Mouse (Mus musculus): Measurements from ENCODE around the gene Gjc2. TPM values are rescaled to one million over a fixed set of nuclear protein-coding genes. Genes with fewer than 3 reads are reported as not detected.
"Not testable (repeated sequence)": the region's sequence is repeated elsewhere in the genome, so short reads cannot be mapped to it uniquely, and the experiment has no call there.

The Gjc2 gene
- total RNA-seq (2017) = not detected in 2 replicates

DNA sequence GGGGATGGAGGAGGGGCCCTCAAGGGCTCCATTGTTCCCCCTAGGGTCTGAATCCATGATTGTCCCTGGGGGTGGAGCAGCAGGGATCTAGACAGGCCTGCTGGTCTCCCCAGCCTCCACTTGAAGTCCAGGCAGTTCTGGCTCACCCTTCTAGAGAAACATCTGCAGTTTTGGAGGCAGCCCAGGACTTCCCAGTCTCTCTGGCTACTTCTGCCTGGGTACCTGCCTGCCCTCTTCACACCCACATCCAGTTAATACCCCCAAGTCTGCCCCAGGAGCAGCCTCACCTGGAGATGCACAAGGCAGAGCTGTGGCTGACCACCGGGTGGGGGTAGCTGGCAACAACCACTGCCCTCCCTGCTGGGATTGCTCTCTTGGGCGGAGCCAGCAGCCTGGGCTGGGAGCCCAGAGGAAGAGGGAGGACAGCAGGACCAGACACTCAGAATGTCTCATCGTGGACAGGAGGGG lies at the start of gene Gjc2:
Gjc2 (minus strand) TSS at position 350 of the 468 bp plus-strand sequence.
- ATAC-seq (replicated peaks; ENCODE audit: low read depth, poor library complexity, severe bottlenecking) = no peak

DNA sequence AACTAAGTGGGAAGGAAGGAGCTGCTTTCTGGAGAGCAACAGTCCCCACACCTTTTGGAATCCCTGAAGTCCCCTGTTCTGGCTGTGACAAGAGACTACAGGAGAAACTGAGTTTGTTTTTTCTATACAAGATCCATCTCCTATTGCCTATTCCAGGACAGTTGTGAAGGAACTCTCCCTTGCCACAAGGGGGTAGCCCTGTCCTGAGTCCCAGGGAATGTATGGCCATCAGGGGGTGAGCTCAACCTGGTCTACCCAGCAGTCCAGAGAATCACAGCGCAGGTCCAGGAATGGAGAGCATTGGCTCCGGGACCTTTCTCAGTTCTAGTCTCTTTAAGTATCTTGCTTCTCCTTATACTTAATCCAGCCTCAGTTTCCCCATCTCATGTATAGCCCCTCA lies 49.8 kb upstream of the Gjc2 start:
- no peak for ATAC-seq (replicated peaks; ENCODE audit: low read depth, poor library complexity, severe bottlenecking)

DNA sequence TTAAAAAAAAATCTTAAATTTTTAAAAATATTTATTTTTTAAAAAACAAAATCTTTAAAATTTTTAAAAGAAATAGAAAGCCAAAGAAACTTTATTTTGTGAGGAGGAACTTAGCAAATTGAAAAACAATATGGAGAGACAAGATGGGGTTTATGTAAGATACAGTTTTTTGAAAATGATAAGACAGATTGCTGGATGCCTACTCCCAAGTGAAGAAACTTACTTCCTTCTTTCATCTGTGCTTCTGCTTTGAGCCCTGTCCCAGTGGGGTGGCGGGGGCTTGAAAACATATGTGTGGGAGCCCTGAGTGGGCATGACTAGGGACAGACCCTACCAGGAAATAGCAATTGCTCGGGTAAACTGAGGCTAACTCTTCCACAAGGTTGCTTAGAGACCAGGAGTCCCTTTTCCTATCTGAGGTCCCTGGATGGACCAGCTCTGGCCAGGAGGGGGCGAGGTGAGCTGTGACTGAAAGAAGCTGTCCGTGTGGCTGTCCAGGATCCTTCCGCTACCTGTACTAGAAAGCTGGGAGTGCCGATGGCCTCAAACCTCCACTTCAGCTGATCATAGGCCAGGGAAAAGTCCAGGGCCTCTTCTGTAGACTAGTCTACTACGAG lies 47.2 kb upstream of the Gjc2 start:
- ATAC-seq (replicated peaks; ENCODE audit: low read depth, poor library complexity, severe bottlenecking) = peak; percentile 43

DNA sequence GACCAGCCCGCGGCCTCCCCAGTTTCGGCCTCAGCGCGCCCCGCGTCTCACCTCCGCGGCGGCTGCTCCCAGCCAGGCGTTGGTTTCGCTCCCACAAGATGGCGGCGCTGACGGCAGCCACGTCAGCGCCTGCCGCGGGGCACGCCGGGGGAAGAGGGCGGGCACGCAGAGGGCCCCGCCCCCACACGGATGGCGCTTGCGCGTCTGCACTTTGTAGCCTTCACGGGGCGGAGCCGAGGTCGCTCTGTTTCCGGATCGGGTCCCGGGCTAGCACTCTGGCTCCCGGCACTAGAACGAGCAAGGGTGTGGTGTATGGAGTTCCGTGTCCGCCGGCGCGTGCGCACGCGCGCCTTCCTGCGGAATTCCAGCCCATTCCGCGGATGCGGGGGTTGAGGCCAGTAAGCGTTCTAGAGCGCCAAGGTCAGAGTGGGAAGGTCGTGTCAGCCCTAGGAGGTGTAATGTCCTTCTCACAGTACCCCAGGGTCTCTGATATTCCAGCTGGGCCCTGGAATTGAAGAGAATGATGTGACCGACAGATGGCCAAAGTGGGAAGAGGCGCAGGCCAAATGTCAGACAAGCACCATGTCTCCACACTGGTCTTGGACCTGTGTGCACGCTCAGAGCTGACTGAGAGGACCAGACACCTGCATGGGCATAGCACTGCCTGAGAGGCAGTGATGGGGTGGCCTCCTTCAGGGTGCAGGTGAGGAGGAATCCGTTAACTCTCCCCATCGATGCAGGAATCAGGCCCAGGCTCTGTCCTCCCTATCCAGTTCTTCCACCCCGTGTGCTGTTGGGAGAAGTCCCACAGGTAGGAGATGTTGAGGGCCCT lies 45.3 kb upstream of the Gjc2 start, which contains the start of gene Arf1:
Arf1 (minus strand) TSS at position 149 of the 832 bp plus-strand sequence.
- peak; percentile 84 for ATAC-seq (replicated peaks; ENCODE audit: low read depth, poor library complexity, severe bottlenecking)

DNA sequence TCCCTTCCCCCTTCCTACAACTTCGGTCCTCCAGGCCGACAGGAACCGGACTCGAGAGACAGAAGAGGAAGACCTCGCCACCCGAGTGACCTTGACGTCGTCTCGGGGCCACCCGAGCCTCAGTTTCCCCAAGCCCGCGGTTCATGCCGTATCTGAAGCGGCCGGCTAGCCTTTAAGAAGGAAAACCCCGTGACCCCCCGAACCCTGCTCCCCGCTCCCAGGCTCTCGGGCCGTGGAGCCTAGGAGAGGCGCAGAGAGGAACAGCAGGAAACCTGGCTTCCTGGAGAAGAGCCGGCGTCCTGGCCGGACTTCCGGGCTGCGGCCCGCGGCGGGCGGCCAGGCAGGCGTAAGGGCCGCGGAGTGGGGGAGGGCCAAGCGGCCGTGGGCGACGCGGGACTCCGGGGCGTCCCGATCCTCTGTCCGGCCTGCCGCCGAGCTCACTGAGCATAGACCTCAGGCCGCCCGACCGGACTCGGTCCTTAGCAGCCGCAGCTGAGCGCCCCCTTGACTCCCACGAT lies 44.6 kb upstream of the Gjc2 start:
- ATAC-seq (replicated peaks; ENCODE audit: low read depth, poor library complexity, severe bottlenecking) = no peak

DNA sequence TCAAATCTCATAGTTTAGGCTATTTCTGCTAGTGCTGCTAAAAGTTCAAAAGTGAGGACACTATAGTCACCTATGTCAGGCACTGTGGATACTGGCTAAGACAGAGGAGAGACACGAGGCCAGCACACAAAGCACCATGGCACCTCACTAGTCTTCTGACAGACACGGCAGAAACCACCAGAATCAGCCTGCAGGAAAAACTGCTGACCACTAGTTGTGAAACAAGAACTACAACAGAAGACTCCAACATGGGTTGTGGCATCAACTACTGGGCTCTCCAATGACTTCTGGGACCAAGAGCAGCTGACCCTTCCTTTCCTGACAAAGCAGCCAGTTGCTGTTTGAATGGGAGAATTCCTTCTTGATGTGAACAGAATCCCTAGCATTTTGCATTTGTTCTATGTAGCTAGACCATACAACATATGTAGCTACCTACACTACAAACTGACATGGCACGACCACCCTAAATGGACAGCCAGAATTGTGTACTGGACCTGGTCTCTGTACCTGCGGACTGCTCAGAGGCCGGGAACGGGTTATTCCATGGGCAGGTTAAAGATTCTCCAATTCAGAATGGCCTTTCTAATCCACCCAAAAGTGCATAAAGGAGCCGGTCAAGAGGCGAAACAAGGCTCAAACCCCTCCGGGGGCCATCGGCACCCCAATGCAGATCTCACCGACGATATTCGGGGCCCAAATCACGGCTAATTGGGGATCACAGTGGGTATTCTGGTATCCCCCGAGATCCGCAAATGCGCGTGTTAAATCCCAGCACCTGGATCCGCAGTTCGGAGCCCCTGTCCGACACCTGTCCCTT lies 44.0 kb upstream of the Gjc2 start:
- peak; percentile 19 for ATAC-seq (replicated peaks; ENCODE audit: low read depth, poor library complexity, severe bottlenecking)

DNA sequence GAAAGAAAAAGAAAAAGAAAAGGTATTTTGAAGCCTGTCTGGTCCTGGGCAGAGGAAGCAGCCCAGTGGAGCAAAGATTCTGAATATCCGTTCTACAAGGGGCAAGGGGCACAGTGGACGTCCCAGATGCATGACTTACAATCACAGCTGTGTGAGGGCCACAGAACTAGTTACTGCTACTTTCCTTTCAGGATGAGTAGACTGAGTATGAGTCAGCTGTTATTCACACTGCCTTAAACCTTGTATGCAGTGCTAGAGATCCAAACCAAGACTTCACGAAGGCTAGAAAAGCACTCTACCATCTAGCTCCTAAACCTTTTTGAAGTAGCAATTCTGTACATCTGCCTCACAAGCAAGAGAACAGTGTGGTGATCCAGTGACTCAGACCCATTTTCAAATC lies 43.2 kb upstream of the Gjc2 start:
- no peak for ATAC-seq (replicated peaks; ENCODE audit: low read depth, poor library complexity, severe bottlenecking)

DNA sequence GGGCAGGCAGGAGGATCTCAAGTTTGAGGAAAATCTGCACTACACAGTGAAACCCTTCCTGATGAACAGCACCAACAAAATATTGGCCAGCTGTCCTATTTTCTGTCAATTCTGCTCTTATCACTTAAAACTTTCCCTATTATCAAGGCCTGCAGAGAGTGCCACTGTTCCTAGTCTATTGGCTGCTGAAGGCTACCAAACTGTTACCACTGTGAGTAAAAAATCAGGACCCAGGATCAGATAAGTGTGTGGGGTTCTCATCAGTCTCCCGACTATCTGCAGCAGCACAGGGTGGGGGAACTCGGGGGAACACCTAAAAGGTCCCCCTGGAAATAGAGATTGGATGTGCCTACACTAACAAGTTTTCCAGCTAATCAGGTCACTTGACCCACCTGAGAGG lies 42.2 kb upstream of the Gjc2 start:
- no peak for ATAC-seq (replicated peaks; ENCODE audit: low read depth, poor library complexity, severe bottlenecking)

DNA sequence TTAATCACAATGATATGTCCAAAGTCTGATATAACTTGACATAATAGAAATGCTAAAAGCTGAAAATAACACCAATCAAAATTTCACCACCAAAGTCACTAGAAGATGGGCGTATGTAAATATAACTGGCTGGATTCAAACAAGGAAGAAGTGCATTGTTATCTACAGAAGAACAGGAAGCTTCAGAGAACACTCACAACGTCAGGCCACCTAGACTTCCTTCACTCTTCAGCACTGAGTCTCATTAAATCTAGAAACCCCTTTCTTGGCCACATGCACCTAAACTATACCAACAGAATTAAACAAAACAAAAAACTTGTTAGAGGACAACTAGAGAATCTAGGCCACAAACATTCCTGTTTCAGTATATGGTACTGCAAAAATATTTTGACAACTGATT lies 41.5 kb upstream of the Gjc2 start:
- no peak for ATAC-seq (replicated peaks; ENCODE audit: low read depth, poor library complexity, severe bottlenecking)

DNA sequence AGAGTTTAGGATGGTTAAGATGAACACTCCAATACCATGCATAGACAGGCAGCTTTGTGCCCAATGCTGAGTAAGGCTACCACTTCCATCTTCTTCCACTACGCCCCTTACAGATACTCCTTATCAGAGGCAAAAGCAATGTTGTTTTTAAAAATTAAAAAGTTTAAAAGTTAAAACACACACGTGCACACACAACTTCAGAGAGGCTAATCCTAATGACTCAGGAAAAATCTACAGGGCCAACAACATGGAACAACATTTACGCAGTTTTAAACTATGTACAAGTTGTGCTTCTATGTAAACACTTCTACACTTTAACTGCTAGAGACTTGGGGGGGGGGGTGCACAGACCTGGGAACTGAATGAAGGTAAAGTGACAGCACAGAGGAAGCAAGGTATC lies 41.0 kb upstream of the Gjc2 start:
- no peak for ATAC-seq (replicated peaks; ENCODE audit: low read depth, poor library complexity, severe bottlenecking)

DNA sequence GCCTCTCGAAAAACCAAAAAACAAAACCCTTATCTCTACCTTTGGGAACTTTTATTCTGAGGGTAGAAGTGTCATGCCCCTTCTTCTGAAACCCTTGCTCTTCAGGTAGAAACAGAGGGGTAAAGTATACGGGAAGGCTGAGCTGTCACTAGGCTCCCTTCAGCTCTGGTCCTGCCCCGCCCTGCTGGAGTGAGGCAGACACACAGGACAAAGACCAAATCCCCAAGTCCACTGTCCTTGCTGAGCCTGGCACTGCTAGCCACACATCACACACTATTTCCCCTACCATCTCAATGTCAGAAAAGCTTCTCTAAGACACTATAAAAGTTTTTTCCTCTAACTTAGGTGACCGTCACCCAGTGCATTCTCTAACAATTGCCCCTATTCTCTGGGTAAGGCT lies 39.3 kb upstream of the Gjc2 start:
- ATAC-seq (replicated peaks; ENCODE audit: low read depth, poor library complexity, severe bottlenecking) = no peak

DNA sequence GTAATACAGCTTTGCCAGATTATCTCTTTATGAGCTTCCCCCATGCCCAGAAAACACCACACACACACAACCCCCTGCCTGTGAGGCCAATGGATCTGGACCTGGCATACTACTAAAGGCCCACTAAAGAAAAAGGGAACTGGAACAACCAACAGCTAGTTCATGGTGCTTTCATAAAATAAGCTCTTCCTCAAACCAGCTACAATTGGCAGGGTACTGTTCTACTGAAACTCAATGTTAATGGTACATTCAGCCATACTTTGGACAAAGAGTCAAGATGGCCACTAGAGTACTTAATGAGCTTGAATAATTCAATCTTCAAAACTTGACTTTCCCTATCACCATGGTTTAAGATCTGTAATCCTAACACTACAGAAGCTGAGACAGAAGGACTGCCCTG lies 38.6 kb upstream of the Gjc2 start:
- peak; percentile 16; the same call in 1 of the 2 replicates for ATAC-seq (replicated peaks; ENCODE audit: low read depth, poor library complexity, severe bottlenecking)

DNA sequence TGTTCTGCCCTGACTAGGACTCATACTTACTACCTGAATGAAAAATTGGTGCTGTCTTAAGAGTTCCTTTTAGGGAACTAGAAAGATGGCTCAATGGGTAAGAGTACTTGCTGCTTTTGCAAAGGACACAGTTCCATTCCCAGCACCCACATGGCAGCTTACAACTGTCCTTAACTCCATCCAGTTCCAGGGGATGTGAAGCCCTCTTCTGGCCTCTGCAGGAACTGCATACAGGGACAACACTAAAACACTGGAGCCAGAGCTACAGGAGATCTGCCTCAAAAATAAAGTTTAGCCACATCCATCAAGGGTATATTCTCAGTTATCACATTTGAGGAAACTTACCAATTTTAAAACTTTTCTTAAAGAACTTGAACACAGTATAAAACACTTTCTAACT lies 36.1 kb upstream of the Gjc2 start:
- ATAC-seq (replicated peaks; ENCODE audit: low read depth, poor library complexity, severe bottlenecking) = 0 out of 2 replicates have a peak, but pooled peaks have one; percentile 44

DNA sequence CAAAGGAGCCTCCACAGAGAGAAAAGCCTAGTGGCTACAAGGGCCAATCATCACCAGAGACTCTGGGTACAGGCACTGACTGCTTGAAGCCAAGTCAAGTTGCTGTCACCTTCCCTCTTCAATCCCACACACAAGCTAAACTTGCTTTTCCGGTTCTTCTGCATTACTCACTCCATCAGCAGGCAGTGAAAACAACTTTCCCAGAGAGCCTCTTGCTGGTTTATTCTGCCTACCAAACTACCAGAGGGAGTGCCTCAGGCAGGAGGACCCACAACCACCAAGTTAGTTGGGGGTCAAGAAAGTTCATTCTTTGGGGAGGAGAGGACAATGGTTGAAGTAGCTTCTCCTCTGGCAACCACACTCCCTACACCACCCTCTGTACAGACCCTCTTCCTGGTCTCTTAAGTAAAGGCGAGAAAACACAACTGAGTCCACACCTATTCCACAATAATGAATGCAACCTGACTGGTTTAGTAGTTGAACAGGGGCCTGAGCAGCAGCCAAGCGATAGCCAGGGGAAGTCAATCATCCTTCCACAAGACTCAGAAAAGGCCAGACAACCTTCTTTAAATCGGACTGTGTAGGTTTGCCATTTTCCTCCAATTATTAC lies 35.5 kb upstream of the Gjc2 start:
- ATAC-seq (replicated peaks; ENCODE audit: low read depth, poor library complexity, severe bottlenecking) = no peak

DNA sequence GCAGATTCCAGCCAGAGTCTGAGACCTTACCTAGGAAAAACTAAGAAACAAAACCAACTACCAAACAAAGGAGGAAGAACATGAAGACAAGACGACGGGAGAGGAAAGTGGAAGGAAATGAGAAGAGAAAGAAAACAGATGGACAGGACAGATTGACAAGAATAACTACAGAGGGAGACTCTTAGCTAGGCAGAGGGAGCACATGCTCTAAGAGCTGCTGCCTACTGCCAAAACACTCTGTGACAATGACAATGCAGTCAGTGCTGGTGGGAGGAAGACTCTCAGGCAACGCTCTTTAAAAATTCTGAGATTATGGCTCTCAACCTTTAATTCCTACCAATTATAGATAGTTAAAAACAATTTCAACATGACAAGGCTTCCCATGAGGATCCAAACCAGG lies 33.9 kb upstream of the Gjc2 start:
- ATAC-seq (replicated peaks; ENCODE audit: low read depth, poor library complexity, severe bottlenecking) = peak; percentile 30

DNA sequence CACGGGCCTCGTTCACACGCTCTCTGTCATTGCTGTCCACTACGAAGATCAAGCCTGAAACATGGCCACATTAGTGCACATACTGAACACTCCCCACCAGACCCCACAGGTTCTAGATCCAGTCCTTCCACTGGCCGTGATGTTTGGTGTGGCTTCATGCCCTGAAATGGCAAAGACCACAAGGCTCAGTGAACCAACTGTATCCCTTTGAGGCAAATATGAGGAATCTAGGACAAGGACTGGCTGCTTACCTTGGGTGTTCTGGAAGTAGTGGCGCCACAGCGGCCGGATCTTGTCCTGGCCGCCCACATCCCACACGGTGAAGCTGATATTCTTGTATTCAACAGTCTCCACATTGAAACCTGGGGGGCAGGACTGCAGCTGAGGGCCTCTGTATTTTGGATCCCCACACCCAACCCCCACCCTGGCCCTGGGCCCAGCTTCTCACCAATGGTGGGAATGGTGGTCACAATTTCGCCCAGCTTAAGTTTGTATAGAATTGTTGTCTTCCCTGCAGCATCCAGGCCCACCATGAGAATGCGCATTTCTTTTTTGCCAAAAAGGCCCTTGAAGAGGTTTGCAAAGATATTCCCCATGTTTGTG lies 30.0 kb upstream of the Gjc2 start:
- no peak for ATAC-seq (replicated peaks; ENCODE audit: low read depth, poor library complexity, severe bottlenecking)

DNA sequence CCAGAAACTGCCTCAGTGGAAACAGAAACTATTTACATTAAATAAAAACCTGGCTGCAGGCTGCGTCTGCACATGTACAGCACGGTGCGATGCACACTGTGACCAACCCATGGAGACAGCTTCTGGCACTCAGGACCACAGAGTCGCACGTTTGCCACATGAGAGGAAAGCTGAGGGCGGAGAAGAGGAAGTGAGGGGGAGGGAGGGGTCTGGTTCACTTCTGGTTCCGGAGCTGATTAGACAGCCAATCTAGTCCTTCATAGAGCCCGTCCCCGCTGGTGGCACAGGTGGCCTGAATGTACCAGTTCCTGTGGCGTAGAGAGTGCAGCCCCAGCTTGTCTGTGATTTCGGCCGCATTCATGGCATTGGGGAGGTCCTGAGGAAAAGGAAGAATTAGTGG lies 29.3 kb upstream of the Gjc2 start:
- ATAC-seq (replicated peaks; ENCODE audit: low read depth, poor library complexity, severe bottlenecking) = peak; percentile 67

DNA sequence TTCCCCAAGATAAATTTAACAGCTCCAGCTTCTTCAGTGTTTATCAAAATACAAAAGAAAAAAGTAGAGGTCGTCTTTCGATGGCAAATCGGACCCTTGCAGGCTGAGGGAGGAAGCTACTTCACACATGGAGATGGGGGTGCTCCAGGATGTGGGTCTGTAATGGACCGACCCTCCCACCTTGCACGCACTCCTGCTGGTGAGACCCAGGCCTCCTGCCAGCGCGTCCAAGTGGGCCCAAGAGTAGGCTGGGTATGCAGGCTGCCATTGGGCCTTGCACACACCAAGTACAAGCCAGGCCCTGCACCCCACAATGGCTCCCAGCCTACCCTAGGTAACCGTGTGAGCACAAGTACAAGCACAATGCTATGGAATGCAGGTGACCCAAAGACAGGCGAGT lies 28.5 kb upstream of the Gjc2 start:
- ATAC-seq (replicated peaks; ENCODE audit: low read depth, poor library complexity, severe bottlenecking) = not testable (repeated sequence)

DNA sequence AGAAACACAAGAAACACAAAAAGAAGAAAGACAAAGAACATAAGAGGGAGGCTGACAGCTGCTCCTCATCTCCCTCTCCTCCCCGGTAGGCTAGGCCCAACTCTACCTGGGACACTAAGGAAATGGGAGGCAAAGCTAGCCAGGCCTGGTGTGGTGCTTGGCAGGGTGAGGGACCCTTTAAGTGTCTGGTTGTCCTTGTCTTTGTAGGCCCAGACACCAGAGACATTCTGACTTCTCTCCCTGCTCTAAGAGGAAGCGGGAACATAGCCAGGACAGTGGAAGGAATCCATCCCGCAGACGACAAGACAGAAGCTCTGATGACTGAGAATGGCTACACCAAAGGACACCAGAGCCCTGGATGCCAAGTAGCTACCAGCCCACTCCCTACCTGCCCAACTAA lies 27.0 kb upstream of the Gjc2 start:
- no peak for ATAC-seq (replicated peaks; ENCODE audit: low read depth, poor library complexity, severe bottlenecking)

DNA sequence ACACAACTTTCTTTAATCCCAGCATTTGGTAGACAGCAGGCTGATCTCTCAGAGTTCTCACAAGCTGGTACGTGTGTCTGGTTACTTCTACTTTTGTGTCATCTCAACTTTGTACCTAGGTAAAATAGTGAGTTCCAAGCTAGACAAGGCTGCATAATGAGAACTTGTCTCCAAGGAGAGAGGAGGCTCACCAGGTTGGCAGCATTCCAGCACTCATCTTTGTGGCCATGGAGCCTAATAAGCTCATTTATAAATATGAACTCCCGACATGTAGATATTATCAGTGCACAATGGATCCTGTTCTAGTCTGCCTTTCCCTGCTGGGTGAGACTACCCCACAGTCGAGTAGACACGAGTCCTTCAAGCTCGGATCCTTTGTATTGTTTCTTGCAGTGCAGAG lies 26.6 kb upstream of the Gjc2 start:
- no peak for ATAC-seq (replicated peaks; ENCODE audit: low read depth, poor library complexity, severe bottlenecking)

Data from common myeloid progenitor, adult 5-6 weeks (primary cell).